Mouse (Mus musculus): ENCODE data around the gene Gkn3.

Gkn3 gene

GRCm38 (mm10) chr6:87369223-87369622, 19.5 kb downstream of the Gkn3 start:
- in situ Hi-C loops (cut with MboI, MseI), result no loop called here

GRCm38 (mm10) chr6:87354441-87354840, 34.3 kb downstream of the Gkn3 start:
- in situ Hi-C loops (cut with MboI, MseI), result no loop called here

- in situ Hi-C loops (cut with MboI, MseI), result no loop called here
Measured at GRCm38 (mm10) chr6:87350829-87351228, 37.9 kb downstream of the Gkn3 start, which contains the start of gene Gkn1. Gene Gkn1 (minus strand): TSS chr6:87350942.

GRCm38 (mm10) chr6:87335935-87336295, 52.8 kb downstream of the Gkn3 start:
- in situ Hi-C loops (cut with MboI, MseI), result no loop called here

- in situ Hi-C loops (cut with MboI, MseI), result no loop called here
Measured at GRCm38 (mm10) chr6:87335091-87335934, 53.4 kb downstream of the Gkn3 start, which contains the start of gene Antxr1. Gene Antxr1 (minus strand): TSS chr6:87335821.

- in situ Hi-C loops (cut with MboI, MseI), result no loop called here
Measured at GRCm38 (mm10) chr6:87334361-87335090, 54.2 kb downstream of the Gkn3 start.

Measured in regulatory T cell (primary cell).